Mouse (Mus musculus) intestine, embryonic 15.5 days (tissue): ENCODE measurements at regions not wholly inside any gene's neighbourhood (a gene's known extent, or its start where the extent isn't known, plus 50 kb on each side); places are given as distances from the start of the nearest gene placed in this dataset.

ENCODE experiments used
- ATAC-seq: fragments of 200-750 bp; cut with Nextera tagmentation; 2 replicates; pipeline ENCODE4 v1.8.0; 2017; ENCODE audit warnings: moderate TSS enrichment, moderate library complexity
- H3K27ac ChIP-seq: fragments of 300-500 bp; sonication (generic); 2 replicates; pipeline ENCODE4 v1.5.1; 2015; ENCODE audit warnings: mild to moderate bottlenecking, inconsistent platforms
- H3K27me3 ChIP-seq: fragments of 300-500 bp; sonication (generic); replicated peaks from 2 replicates; pipeline ENCODE4 v1.6.1; 2015; ENCODE audit warnings: inconsistent platforms
- H3K36me3 ChIP-seq: fragments of 300-500 bp; sonication (generic); 2 replicates; pipeline ENCODE4 v1.6.1; 2015; ENCODE audit warnings: inconsistent platforms
- H3K4me1 ChIP-seq: fragments of 300-500 bp; sonication (generic); replicated peaks from 2 replicates; pipeline ENCODE4 v1.6.1; 2015; ENCODE audit warnings: inconsistent platforms
- H3K4me2 ChIP-seq: fragments of 300-500 bp; sonication (generic); replicated peaks from 2 replicates; pipeline ENCODE4 v1.6.1; 2015; ENCODE audit warnings: mild to moderate bottlenecking, inconsistent platforms
- H3K4me3 ChIP-seq: fragments of 300-500 bp; sonication (generic); replicated peaks from 2 replicates; pipeline ENCODE4 v1.5.1; 2015; ENCODE audit warnings: inconsistent platforms
- H3K9ac ChIP-seq: fragments of 300-500 bp; sonication (generic); 2 replicates; pipeline ENCODE4 v1.6.1; 2015; ENCODE audit warnings: inconsistent platforms
- H3K9me3 ChIP-seq: fragments of 300-500 bp; sonication (generic); 2 replicates; pipeline ENCODE4 v1.6.1; 2016; ENCODE audit warnings: inconsistent platforms
- WGBS: fragments of 180-500 bp; shearing (Covaris S2); methylation state at CpG from one replicate; pipeline ENCODE4 v1.1.7; 2015; 5-methylcytosine and 5-hydroxymethylcytosine counted together

DNA sequence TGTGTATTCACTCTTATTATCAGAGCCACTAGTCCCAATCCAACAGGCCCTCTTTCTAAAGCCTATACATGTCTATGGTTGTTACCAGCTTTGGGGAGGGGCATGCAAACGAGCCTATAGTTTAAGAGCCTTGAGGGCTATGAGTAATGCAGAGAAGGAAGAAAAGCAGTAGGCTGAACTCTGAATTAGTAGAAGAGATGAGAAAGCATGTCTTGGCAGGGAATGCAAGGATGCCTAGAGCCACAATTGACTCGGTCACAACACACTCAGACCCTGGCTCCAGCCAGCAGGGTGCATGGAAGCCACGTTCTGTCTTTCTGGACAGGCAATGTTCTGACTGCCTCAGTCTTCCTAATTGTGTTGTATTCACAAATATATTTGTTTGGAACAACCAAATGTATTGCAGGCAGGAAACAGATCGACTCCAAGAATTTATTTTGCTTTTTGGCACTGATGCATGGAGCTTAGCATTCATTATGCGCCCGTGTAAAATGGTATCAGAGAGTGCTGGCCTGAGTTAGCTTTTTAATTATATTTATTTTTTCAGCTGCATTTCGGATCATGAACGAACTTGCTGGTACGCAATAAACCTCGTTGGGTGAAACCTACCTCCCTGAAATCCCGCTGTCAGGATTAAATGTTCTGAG, 110.2 kb downstream of the Rybp start:
- Histone ChIP-seq H3K9me3 (no peaks in the 10 kb centered on the region; the same call in 1 of the 2 replicates), H3K4me2 (no peak overlapping the region), H3K27ac (no peak overlapping the region), H3K9ac (no peak overlapping the region), H3K4me1 (peaks cover 6% of the 10 kb centered on the region; the same call in 1 of the 2 replicates), H3K27me3 (no peaks in the 10 kb centered on the region), H3K4me3 (no peak overlapping the region), H3K36me3 (no peaks in the 10 kb centered on the region)
- ATAC-seq, result no peak
- WGBS, result 89% methylated on average over 11 of the region's 11 CpGs

DNA sequence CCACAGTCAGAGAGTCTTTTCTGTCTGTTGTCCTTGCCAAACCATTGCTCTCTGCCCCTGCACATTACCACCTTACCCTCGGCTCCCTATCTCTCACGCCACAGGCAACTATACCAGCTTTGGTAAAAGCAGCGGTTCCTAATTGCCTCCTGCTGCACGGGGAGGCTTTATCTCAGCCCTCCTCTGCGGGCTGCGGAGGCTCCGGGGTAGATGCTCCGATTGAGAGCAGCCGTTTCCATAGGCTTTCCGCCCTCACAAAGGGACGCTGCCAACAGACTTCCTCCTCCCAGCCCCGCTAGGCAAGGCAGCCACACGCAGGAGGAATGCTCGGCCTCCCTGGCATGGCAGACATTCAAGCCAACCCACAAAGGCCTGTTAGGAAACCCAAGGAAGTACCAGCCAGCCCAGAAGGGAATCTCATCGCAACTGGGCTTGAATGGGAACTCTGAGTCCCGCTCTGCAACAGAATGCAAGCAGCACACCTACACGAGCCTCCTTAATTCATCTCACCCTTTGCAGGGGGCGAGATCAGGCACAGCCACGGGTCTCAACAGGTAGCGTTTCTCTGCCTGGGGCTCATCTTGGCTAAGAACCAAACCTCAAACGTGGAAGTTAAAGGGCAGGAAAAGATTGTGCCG, 116.5 kb downstream of the Rybp start:
- H3K27ac ChIP-seq, result no peak overlapping the region
- peaks cover 9% of the 10 kb centered on the region for H3K4me1 ChIP-seq
- WGBS, result 18% methylated on average over 22 of the region's 22 CpGs
- no peak overlapping the region for H3K4me3 ChIP-seq
- no peaks in the 10 kb centered on the region for H3K9me3 ChIP-seq
- peak overlapping the region; percentile 25 for H3K4me2 ChIP-seq
- no peaks in the 10 kb centered on the region for H3K36me3 ChIP-seq
- no peak for ATAC-seq
- no peaks in the 10 kb centered on the region for H3K27me3 ChIP-seq
- H3K9ac ChIP-seq, result peak overlapping the region; percentile 2; the same call in 1 of the 2 replicates

DNA sequence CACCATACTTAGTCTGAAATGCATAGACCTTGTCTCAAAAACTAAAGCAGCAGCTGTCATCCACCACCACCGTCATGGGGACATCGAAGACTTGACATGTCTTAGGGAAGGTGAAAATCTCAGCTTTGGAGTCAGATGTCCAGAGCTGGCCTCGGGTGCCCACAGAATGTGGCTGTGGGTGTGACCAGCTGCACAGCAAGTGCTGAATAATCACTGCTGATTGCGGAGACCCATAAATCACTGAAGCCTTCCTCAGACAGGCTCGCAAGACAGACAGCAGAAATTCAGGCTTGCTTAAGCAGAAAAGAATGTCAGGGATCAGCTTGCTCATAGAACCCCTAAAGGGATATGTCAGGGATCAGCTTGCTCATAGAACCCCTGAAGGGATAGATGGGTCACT, 120.0 kb downstream of the Rybp start:
- 41% methylated on average over 5 of the region's 5 CpGs for WGBS
- no peak overlapping the region for H3K27ac ChIP-seq
- H3K36me3 ChIP-seq, result no peaks in the 10 kb centered on the region
- H3K9me3 ChIP-seq, result no peaks in the 10 kb centered on the region
- peaks cover 23% of the 10 kb centered on the region for H3K4me1 ChIP-seq
- no peaks in the 10 kb centered on the region for H3K27me3 ChIP-seq
- ATAC-seq, result no peak
- no peak overlapping the region for H3K4me2 ChIP-seq
- H3K4me3 ChIP-seq, result no peak overlapping the region
- no peak overlapping the region for H3K9ac ChIP-seq

DNA sequence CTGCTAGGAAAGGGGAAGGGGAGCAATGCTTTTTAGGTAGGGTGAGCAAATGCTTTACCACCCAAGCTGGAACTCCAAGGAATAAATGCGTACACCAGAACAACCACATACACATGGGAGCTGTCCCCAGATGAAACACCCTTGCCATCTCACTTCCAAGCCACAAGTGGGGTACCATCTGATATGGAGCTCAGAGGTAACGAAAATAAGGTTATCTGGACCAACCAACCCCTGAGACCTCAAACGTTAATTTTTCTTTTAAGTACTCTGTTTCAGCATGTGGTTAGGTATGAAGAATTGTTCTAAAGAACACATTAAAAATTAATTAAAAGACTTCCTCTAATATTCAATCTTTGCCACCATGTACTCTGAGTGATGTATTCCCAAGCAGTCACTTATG, 121.5 kb downstream of the Rybp start:
- Histone ChIP-seq H3K4me3 (no peak overlapping the region), H3K27ac (no peak overlapping the region), H3K9ac (no peak overlapping the region), H3K27me3 (no peaks in the 10 kb centered on the region), H3K36me3 (no peaks in the 10 kb centered on the region), H3K9me3 (no peaks in the 10 kb centered on the region), H3K4me2 (no peak overlapping the region), H3K4me1 (peaks cover 17% of the 10 kb centered on the region)
- no peak for ATAC-seq
- 90% methylated on average over 3 of the region's 3 CpGs for WGBS

DNA sequence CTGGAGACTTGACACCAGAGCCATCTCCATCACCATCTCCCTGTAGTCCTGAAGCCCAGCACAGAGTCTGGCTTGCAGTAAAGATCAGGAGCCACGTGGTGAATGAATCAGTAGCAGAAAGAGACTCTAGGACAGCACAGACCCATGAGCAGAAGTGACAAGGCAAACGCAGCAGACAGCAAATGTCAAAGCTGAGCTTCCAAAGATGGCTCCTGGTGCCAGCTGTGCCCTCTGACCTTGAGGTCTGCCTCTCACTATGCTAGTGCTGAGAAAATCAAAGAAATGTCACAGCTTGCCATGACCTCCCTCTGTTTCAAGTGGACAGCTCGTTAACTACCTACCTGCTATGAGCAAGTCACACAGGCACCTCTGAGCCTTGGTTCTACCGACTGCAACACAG, 123.1 kb downstream of the Rybp start:
- 59% methylated on average over 4 of the region's 4 CpGs for WGBS
- Histone ChIP-seq H3K27me3 (no peaks in the 10 kb centered on the region), H3K9ac (no peak overlapping the region), H3K4me2 (no peak overlapping the region), H3K4me1 (peaks cover 23% of the 10 kb centered on the region), H3K9me3 (no peaks in the 10 kb centered on the region), H3K27ac (no peak overlapping the region), H3K4me3 (no peak overlapping the region), H3K36me3 (no peaks in the 10 kb centered on the region)
- no peak for ATAC-seq

DNA sequence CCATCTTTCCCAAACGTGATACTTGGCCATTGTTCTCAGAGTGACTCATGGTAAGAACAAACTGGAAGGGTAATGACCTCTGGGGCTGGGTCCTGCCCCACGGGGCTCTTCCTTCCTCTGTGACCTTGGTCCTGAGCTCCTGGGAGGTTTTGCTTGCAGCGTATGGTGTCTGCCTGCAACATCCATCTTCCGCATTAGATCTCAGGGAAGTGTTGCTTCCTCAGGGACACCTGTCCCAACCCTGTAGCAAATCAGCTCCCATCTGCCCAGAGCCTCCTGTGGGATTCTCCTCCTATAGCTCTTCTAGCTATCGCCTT, 123.5 kb downstream of the Rybp start:
- no peaks in the 10 kb centered on the region for H3K9me3 ChIP-seq
- H3K36me3 ChIP-seq, result no peaks in the 10 kb centered on the region
- no peak overlapping the region for H3K4me2 ChIP-seq
- H3K9ac ChIP-seq, result no peak overlapping the region
- H3K4me1 ChIP-seq, result peaks cover 27% of the 10 kb centered on the region
- H3K27ac ChIP-seq, result no peak overlapping the region
- H3K4me3 ChIP-seq, result no peak overlapping the region
- no peak for ATAC-seq
- WGBS, result 57% methylated on average over 5 of the region's 5 CpGs
- no peaks in the 10 kb centered on the region for H3K27me3 ChIP-seq

DNA sequence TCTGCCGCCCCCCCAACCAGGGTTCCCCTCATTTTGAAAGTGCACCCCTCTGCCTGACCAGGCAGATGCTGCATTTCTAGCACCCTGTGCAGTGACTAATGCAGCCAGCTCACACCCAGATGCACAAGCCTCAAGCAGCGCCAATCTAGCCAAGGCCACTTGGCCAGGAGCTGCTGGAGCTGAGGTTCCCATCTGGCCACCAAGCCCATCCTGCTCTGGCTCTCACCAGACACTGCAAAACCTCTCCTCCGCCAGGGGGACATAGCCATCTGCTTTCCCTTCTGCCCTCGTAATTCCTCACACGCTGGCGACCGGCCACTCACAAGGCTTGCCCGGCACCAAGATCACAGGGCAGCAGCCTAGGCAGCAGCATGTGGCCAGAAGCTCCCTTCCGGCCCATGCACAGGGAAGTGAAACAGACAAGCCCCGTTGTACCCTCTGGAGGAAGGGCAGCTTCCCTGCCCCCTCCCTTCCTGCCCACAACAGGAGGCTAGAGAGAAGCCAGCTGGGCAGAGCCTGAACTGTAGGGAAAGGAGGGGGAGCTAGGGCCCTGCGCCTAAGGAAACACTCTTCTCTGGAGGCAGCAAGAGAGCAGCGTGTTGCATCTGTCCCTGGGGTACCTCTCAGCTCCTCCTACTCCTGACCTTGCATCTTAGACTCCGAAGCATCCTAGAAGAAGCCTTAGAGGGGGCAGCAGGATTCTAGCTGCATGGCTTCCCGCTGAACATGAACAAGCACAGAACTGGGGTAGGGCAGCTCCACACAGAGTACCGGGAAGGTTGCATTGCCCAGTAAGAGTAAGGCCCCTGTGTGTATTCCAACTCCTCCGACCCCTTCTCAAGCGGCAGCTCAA, 124.1 kb downstream of the Rybp start:
- 20% methylated on average over 17 of the region's 17 CpGs for WGBS
- Histone ChIP-seq H3K9me3 (no peaks in the 10 kb centered on the region), H3K9ac (peak overlapping the region; percentile 14; the same call in 1 of the 2 replicates), H3K4me2 (peak overlapping the region; percentile 51), H3K36me3 (no peaks in the 10 kb centered on the region), H3K27ac (peak overlapping the region; percentile 7; the same call in 1 of the 2 replicates), H3K4me3 (peak overlapping the region; percentile 13; the same call in 1 of the 2 replicates), H3K27me3 (no peaks in the 10 kb centered on the region), H3K4me1 (peaks cover 27% of the 10 kb centered on the region)
- peak; percentile 72 for ATAC-seq

DNA sequence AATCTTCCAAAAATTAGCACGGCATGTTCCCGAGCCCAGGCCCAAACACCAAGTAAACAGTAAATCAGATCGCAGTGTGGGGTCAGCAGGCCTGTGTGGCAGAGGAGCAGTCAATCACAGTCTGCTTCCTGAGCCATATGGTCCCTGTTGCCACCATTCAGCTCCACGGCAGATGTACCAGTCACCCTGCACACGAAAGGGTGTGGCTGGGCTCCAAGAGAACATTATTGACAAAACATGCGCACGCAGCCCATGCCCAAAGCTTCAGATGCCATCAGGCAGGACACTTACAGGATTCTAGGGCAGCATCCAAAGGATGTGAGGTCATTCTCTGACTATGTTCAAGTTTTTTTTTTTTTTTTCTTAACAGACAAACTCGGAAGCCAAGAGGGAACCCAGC, 126.6 kb downstream of the Rybp start:
- Histone ChIP-seq H3K27ac (no peak overlapping the region), H3K9ac (no peak overlapping the region), H3K4me2 (no peak overlapping the region), H3K9me3 (no peaks in the 10 kb centered on the region), H3K27me3 (no peaks in the 10 kb centered on the region), H3K4me1 (peaks cover 37% of the 10 kb centered on the region), H3K36me3 (no peaks in the 10 kb centered on the region), H3K4me3 (no peak overlapping the region)
- no peak for ATAC-seq
- WGBS, result 71% methylated on average over 8 of the region's 8 CpGs

DNA sequence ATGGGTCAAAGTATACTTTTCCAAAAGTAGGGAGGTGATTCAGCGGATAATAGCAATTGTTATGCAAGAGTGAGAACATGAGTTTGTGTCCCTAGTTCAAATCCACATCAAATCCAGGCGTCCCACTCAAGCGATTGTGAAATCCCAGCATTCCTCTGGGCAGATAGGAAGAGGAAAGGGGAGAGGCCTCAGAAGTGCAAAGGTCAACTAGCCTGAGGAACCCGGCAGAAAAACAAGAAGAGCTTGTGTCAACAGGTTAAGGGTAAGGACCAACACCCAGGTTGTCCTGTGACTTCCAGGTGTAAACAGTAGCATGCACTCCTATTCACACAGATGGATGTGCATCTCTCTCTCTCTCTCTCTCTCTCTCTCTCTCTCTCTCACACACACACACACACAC, 127.5 kb downstream of the Rybp start:
- no peak overlapping the region for H3K27ac ChIP-seq
- H3K36me3 ChIP-seq, result no peaks in the 10 kb centered on the region
- no peaks in the 10 kb centered on the region for H3K9me3 ChIP-seq
- no peak overlapping the region for H3K4me2 ChIP-seq
- no peak overlapping the region for H3K9ac ChIP-seq
- ATAC-seq, result no peak
- H3K4me1 ChIP-seq, result peaks cover 42% of the 10 kb centered on the region
- H3K27me3 ChIP-seq, result no peaks in the 10 kb centered on the region
- 57% methylated on average over 4 of the region's 4 CpGs for WGBS
- no peak overlapping the region for H3K4me3 ChIP-seq

DNA sequence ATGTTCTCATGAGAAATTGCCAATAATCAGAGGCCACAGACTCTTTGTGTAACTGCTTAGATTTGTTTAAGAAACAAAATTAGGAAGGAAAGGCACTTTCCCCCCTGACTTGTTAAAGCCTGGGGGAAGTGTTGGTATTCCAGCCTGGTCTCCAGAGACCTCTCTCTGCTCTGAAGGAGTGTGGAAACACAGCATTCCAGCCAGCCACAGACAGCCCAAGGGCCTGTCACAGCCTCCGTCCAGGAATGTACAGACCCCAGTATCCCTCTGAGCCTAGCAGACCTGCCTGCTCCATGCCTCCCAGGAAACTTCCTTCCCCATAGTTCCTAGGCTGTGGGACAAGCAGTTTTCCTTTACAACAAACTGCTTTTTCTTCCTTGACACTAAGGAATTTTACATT, 128.0 kb downstream of the Rybp start:
- Histone ChIP-seq H3K36me3 (no peaks in the 10 kb centered on the region), H3K9ac (no peak overlapping the region), H3K4me2 (no peak overlapping the region), H3K4me1 (peaks cover 42% of the 10 kb centered on the region), H3K4me3 (no peak overlapping the region), H3K27ac (peak overlapping the region; percentile 1; the same call in 1 of the 2 replicates), H3K27me3 (no peaks in the 10 kb centered on the region), H3K9me3 (no peaks in the 10 kb centered on the region)
- no peak for ATAC-seq
- WGBS, result 32% methylated on average over 1 of the region's 1 CpGs

DNA sequence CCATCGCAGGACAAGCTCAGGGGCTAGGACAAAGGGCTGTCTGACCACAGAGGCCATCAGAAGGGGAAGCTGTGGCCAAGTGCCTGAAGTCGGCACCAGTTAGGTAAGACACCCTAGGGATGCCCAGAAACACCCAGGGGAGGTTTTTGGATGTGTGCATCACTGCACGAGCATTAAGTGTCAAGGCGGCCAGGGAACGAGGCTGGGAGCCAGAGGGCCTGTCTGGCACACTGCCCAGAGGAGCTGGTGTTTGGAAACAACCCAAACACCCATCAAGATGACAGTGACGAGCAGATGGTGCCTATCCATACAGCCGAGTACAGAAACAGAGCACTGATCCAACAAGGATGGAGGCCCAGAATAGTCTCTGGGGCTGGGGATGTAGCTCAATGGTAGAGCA, 130.0 kb downstream of the Rybp start:
- Histone ChIP-seq H3K4me1 (peaks cover 28% of the 10 kb centered on the region), H3K4me3 (no peak overlapping the region), H3K9ac (no peak overlapping the region), H3K27ac (no peak overlapping the region), H3K27me3 (no peaks in the 10 kb centered on the region), H3K4me2 (no peak overlapping the region), H3K9me3 (no peaks in the 10 kb centered on the region), H3K36me3 (no peaks in the 10 kb centered on the region)
- WGBS, result 28% methylated on average over 7 of the region's 7 CpGs
- ATAC-seq, result no peak

DNA sequence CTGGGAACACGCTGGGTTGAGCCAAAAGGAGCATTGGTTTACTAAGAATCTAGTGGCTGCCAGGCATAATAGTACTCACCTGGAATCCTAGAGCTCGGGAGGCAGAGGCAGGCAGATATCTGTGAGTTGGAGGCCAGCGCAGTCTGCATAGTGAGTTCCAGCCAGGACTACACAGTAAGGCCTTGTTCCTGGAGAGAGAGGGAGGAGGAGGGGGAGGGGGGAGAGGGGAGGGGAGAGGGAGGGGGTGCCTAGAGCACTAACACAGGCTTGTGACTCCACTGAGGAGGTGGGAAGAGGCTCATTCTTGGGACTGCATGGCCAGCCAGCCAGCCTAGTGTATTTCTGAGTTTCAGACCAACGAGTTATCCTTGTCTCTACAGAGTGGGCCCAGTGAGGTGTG, 131.1 kb downstream of the Rybp start:
- H3K4me2 ChIP-seq, result no peak overlapping the region
- no peaks in the 10 kb centered on the region for H3K9me3 ChIP-seq
- H3K9ac ChIP-seq, result no peak overlapping the region
- no peak overlapping the region for H3K27ac ChIP-seq
- no peak for ATAC-seq
- no peaks in the 10 kb centered on the region for H3K27me3 ChIP-seq
- 72% methylated on average over 4 of the region's 4 CpGs for WGBS
- no peak overlapping the region for H3K4me3 ChIP-seq
- H3K36me3 ChIP-seq, result no peaks in the 10 kb centered on the region
- peaks cover 28% of the 10 kb centered on the region for H3K4me1 ChIP-seq
